Mouse (Mus musculus): ENCODE results near the gene Ndufa13. TPM values are rescaled to one million over a fixed set of nuclear protein-coding genes. Genes with fewer than 3 reads are reported as not detected.

Ndufa13 gene
- total RNA-seq, 2 experiments from 2014 or later: 79.0 to 86.6 TPM

- intact Hi-C loops (cut with DNase I): no loop called here
- peak; percentile 87 for DNase-seq
Observed at GRCm38 (mm10) chr8:69882021-69882756, 20.2 kb downstream of the Ndufa13 start.

DNA sequence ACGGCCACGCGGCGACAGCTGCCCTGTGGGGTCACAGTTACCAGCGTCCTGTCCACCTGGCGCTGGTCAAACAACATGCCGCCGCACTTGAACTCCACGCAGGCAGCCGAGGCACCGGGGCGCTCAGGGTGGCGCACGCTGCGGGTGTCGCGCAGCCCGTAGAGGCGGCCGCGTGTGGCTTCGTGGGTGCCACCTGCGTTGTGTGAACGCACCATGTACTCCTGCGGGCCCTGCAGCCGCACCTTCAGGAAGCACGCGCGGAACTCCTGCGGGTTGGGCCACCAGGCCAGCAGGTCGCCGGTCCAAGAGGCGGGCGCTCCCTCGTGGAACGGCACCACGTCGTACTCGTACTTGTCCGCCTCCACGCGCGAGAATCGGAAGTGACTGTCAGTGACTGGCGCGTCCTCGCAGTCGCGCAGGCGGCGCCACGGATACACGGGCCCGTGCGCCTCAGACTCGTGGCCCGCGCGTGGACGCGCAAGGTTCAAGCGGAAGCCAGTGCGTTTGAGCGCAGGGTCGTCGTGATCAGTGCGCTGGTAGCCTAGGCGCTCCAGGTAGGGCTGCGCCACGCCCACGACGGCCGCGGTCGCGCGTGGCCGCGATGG, 21.0 kb downstream of the Ndufa13 start:
- intact Hi-C loops (cut with DNase I): no loop called here
- DNase-seq: no peak

GRCm38 (mm10) chr8:69880841-69881240, 21.5 kb downstream of the Ndufa13 start:
- intact Hi-C loops (cut with DNase I): no loop called here
- no peak for DNase-seq

DNA sequence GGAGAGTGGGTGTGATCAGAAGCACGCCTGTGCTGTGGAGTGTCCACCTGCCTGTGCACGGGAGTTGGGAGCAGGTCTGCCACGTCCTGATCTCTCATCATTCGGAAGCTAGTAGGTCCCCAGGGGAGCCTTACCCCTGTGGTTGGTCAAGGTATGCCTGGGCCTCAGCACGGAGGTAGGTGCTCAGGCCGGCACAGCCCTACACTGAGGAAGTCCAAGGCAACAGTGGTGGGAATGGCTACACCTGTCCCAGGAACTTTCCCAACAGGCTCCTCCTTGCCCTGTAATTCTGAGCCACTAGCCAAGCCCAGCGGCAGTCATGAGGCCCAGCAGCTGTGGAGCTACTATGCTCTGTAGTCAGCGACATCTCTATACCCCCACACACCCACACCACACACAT, 22.7 kb downstream of the Ndufa13 start:
- no peak for DNase-seq
- intact Hi-C loops (cut with DNase I): no loop called here

GRCm38 (mm10) chr8:69877992-69878391, 24.4 kb downstream of the Ndufa13 start:
- intact Hi-C loops (cut with DNase I): no loop called here
- DNase-seq: no peak

DNA sequence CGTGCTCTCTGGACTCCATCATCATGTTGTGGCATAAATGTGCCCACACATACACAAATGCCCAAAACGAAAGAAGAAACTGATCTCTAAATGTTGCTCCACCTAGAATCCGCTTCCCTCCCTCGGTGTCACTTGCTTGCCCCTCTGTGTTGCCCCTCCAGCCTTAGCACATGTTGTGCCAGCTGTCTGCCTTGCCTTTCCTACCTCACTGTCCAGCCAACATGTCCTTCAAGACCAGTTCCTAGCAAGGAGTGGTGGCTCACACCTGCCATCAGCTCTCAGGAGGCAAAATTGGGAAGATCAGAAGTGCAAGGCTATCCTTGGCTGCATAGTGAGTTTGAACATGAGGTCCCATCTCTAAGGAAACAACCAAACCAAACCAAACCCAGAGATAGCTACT, 25.0 kb downstream of the Ndufa13 start:
- intact Hi-C loops (cut with DNase I): no loop called here
- no peak for DNase-seq

- intact Hi-C loops (cut with DNase I): no loop called here
Observed at GRCm38 (mm10) chr8:69876967-69877366, 25.4 kb downstream of the Ndufa13 start.

DNA sequence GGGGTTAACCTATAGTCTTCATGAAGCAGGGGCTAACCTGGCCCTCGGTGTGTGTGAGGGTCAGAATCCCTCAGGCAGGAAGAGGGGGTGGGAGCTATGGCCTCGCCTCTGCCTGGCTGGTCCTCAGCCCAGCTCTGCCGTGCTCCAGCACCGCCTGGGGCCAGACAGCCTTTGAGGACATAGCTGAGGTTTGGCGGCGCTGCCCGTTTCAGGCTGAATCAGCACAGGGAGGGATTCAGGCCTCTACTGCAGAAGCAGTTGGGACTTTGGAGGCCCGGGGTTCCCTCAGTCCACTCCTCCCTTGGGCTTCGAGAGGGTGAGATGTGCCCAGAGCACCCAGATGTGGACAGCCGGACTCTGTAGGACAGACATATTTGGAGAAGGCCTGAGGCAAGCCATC, 26.3 kb downstream of the Ndufa13 start:
- intact Hi-C loops (cut with DNase I): no loop called here
- DNase-seq: no peak

More at GRCm38 (mm10) chr8:69876967-69877366, 25.4 kb downstream of the Ndufa13 start:
- DNase-seq: no peak

DNA sequence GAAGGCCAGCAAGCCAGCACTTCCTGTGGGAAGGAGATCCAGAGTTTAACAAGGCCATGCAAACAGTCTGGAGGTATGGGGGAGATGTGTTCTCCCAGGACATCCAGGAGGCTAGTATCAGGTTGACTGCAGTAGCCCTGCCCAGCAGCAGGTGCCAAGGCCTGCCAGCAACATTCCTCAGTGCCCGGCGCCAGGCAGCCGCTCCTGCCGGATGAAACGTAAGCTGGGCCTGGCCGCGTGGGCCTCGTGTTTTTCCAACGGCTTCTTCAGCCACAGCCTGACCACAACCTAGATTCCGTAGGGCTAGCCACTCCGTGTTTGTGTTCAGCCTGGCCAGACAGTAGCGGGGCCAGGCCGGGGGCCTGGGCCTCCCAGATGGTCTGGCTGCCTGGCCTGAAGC, 27.7 kb downstream of the Ndufa13 start:
- intact Hi-C loops (cut with DNase I): no loop called here
- DNase-seq: no peak

GRCm38 (mm10) chr8:69874155-69874554, 28.2 kb downstream of the Ndufa13 start:
- peak; percentile 58 for DNase-seq
- intact Hi-C loops (cut with DNase I): no loop called here

DNA sequence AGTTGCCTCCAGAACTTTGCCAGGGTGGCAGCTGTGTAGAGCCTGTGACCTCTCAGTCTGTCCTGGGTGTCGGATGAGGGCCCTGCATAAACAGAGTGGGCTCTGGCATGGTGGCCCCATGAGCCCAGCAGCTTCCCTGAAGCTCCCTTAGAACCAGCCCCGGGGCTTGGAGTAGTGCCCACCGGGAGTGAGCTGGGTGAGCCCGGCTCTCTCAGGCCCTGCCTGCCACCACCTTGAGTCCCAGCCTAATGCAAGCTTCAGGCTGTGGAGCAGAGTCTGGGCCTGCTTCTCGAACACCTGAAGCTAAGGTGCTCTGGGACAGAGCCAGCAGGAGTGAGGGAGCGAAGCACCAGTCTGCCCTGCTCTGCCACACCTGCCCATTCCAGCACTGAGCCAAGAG, 31.5 kb downstream of the Ndufa13 start:
- intact Hi-C loops (cut with DNase I): no loop called here
- no peak for DNase-seq

GRCm38 (mm10) chr8:69870003-69870765, 32.2 kb downstream of the Ndufa13 start:
- no peak for DNase-seq
- intact Hi-C loops (cut with DNase I): no loop called here

DNA sequence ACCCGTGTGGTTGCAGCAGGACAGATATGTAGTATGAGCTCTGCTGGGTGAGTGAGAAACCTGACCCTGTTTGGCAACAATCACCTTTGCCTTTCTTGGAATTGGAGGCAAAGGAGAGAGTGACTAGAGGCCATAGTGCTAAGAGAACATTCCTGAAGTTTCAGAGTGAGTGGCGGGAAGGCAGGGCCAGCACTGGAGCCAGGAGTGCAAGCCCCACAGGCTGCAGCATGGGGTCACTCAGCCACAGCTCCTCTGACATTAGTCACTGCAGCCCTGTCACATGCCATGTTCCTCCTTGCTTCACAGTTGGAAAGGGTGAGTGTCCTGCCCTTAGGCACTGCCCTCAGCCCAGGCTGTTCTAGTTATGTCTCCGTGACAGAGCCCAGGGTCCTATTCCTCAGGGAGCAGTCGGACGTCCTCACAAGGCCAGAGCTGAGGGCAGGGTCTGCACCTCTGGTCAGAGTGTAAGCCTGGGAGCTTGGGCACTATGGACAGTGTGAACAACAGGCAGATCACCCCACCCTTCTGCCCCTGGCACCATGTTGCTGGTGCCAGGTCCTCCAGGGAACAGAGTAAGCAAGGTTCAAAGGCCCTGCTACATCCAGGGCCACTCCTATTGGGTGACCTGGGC, 34.5 kb downstream of the Ndufa13 start:
- DNase-seq: no peak
- intact Hi-C loops (cut with DNase I): no loop called here

DNA sequence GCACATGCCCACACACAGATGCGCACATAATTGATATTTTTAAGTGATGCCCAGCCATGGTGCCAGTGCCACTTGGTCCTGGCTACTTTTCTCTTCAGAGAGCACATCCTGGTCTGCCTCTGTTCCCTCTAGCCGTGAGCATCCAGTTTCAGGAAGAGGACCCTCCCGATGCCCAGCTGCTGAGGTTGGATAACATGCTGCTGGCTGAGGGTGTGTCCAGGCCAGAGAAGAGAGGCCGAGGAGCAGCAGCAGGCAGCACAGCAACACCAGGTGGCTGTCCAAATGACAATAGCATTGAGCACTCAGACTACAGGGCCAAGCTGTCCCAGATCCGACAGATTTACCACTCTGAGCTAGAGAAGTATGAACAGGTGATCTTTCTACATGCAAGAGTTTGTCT, 38.2 kb downstream of the Ndufa13 start:
- intact Hi-C loops (cut with DNase I): no loop called here
- DNase-seq: no peak

DNA sequence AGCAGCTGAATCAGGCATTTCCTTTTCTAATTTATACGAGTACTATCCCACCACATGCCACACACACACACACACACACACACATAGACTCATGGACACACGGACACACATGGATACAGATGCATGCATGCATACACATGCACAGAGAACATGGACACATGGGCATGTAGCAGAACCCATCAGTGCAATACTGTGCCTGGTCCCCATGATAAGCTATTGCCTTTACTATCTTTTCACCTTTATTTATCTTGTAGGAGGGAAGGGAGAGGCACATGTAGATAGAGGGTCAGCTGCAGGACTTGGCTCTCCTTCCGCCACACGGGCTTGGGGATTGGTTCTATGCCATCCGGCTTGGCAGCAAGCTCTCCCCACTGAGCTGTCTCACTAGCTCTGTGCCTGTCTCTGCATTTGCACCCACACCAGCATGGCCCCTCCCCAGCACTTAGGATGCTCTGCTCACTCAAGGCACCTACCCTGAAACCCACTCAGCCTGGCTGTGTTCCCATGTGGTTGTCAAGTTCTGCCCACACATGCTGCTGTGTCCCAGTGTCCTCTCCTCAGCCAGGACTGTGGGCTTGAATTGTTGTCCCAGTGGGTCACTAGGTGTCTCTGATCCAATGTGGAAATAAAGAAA, 38.9 kb downstream of the Ndufa13 start:
- DNase-seq: no peak
- intact Hi-C loops (cut with DNase I): no loop called here

DNA sequence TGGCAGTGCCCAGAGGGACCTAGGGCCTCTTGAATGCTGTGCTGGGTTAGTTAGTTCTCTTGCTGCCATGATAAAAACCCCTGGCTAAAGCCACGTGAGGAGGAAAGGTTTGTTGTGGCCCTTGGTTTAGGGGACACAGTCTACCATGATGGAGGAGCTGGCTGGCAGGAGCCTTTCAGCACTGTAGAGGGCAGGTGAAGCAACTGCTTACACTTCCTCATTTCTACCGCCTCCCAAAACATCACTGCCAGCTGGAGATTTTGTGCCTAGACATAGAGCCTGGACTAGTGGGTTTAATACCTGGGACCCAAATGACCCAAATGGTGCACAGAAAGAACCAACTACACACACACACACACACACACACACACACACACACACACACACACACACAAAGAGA, 41.1 kb downstream of the Ndufa13 start:
- intact Hi-C loops (cut with DNase I): no loop called here
- DNase-seq: no peak

- intact Hi-C loops (cut with DNase I): no loop called here
- no peak for DNase-seq
Observed at GRCm38 (mm10) chr8:69860807-69861206, 41.6 kb downstream of the Ndufa13 start.

- intact Hi-C loops (cut with DNase I): no loop called here
- DNase-seq: no peak
Observed at GRCm38 (mm10) chr8:69853869-69854268, 48.5 kb downstream of the Ndufa13 start.

- no peak for DNase-seq
- intact Hi-C loops (cut with DNase I): no loop called here
Observed at GRCm38 (mm10) chr8:69850926-69851506, 51.3 kb downstream of the Ndufa13 start.

DNA sequence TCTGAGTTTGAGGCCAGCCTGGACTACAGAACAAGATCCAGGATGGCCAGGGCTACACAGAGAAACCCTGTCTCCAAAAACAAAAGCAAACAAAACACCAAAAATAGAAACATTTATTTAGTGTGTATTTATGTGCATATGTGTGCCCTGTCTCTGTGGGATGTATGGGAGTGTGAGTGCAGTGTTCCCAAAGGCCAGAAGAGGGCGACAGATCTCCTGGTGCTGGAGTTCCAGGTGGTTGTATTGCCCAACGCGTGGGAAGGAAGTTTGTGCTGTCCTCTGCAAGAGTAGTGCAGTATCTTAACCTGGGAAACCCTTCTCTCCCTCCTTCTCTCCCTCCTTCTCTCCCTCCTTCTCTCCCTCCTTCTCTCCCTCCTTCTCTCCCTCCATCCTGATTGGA, 52.5 kb downstream of the Ndufa13 start:
- DNase-seq: no peak
- intact Hi-C loops (cut with DNase I): no loop called here

GRCm38 (mm10) chr8:69848951-69849350, 53.4 kb downstream of the Ndufa13 start:
- intact Hi-C loops (cut with DNase I): no loop called here
- no peak for DNase-seq

All from left cerebral cortex, postnatal 4 days (tissue).